Mouse (Mus musculus) neural tube, embryonic 14.5 days (tissue): ENCODE results near the gene Gm29427. TPM values are rescaled to one million over a fixed set of nuclear protein-coding genes. Genes with fewer than 3 reads are reported as not detected.
A peak's percentile ranks its signal among the peaks of the same experiment; 100 is the strongest.

Experiments used
- ATAC-seq: fragments of 200-750 bp; cut with Nextera tagmentation; 2 replicates; pipeline ENCODE4 v1.8.0; 2017; ENCODE audit warnings: low read depth, mild to moderate bottlenecking, moderate TSS enrichment, moderate library complexity
- H3K27ac ChIP-seq: fragments of 300-500 bp; sonication (generic); 2 replicates; pipeline ENCODE4 v1.5.1; 2014; ENCODE audit warnings: low read depth, mild to moderate bottlenecking, control low read depth, low read length, moderate library complexity, mixed read lengths
- H3K27me3 ChIP-seq: fragments of 300-500 bp; sonication (generic); 2 replicates; pipeline ENCODE4 v1.6.1; 2014; ENCODE audit warnings: low read length; ENCODE audit not compliant: control insufficient read depth, insufficient read depth
- H3K36me3 ChIP-seq: fragments of 300-500 bp; sonication (generic); 2 replicates; pipeline ENCODE4 v1.6.1; 2014; ENCODE audit warnings: low read length, mixed read lengths; ENCODE audit not compliant: control insufficient read depth, insufficient read depth
- H3K4me1 ChIP-seq: fragments of 300-500 bp; sonication (generic); 2 replicates; pipeline ENCODE4 v1.6.1; 2014; ENCODE audit warnings: low read length; ENCODE audit not compliant: control insufficient read depth, insufficient read depth
- H3K4me2 ChIP-seq: fragments of 300-500 bp; sonication (generic); 2 replicates; pipeline ENCODE4 v1.6.1; 2014; ENCODE audit warnings: mild to moderate bottlenecking, low read depth, low read length, control low read depth
- H3K4me3 ChIP-seq: fragments of 300-500 bp; sonication (generic); 2 replicates; pipeline ENCODE4 v1.5.1; 2014; ENCODE audit warnings: low read depth, low read length, control low read depth, mixed read lengths
- H3K9ac ChIP-seq: fragments of 300-500 bp; sonication (generic); replicated peaks from 2 replicates; pipeline ENCODE4 v1.6.1; 2014; ENCODE audit warnings: low read depth, mild to moderate bottlenecking, control low read depth, low read length, mixed read lengths
- H3K9me3 ChIP-seq: fragments of 300-500 bp; sonication (generic); 2 replicates; pipeline ENCODE4 v1.6.1; 2016; ENCODE audit warnings: low read length; ENCODE audit not compliant: control insufficient read depth
- WGBS: fragments of 180-500 bp; shearing (Covaris S2); extraction: QIAGEN DNeasy Blood & Tissue Kit; methylation state at CpG from one replicate; pipeline ENCODE4 v1.1.7; 2014; 5-methylcytosine and 5-hydroxymethylcytosine counted together
- polyA plus RNA-seq: library from polyadenylated mRNA; unstranded; fragments of >200 nt; fragmentation: Nextera tagmentation; extraction: Ambion mirVana; gene quantifications from 2 replicates; pipeline ENCODE4 v1.2.1, GENCODE M21; 2014

The Gm29427 gene
- polyA plus RNA-seq, 1 experiment from 2014 or later = not detected

DNA sequence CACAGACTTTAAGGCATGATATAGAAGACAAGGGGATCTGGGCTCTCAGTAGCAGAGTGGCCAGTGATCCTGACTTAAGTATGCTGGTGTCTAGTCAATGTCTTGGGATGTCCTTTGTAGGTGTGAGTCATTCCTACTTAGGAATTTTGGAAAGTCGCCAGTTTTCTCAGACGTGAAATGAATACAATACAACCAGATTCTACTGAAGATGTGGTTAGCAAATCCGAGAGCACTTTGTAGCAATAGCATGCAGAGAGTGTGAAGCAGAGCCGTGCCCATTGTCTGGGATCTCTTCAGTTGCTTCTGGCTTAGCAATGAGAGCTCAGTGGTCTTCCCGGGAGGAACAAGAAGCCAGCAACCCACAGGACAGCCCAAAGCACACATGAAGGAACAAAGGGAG, 18.9 kb upstream of the Gm29427 start:
- no peak overlapping the region for H3K27ac ChIP-seq
- H3K4me3 ChIP-seq = no peak overlapping the region
- 77% methylated on average over 5 of the region's 5 CpGs for WGBS
- no peaks in the 10 kb centered on the region for H3K9me3 ChIP-seq
- H3K4me1 ChIP-seq = no peaks in the 10 kb centered on the region
- H3K36me3 ChIP-seq = no peaks in the 10 kb centered on the region
- no peak overlapping the region for H3K9ac ChIP-seq
- no peak overlapping the region for H3K4me2 ChIP-seq
- no peaks in the 10 kb centered on the region for H3K27me3 ChIP-seq
- ATAC-seq = no peak

DNA sequence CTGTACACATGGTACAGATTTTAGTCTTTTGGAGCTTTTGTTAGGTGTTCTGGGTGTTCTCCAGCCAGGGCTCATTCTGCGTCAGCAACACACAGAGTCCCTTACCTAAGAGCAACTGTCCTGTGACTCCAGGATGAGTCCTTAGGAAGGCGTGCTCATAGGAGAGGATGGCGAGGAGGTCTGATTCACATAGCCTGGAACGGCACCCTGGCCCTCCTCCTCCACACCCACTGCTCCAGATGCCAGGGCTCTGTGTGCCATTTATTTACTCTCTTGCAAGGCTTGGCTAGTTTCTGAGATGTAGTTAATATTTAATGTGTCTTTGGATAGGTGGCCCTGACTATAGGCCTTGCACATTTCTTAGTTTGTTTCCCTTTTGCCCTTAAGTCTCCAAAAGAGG, 18.1 kb upstream of the Gm29427 start:
- Histone ChIP-seq H3K9ac (no peak overlapping the region), H3K4me3 (no peak overlapping the region), H3K4me2 (no peak overlapping the region), H3K27me3 (no peaks in the 10 kb centered on the region), H3K36me3 (no peaks in the 10 kb centered on the region), H3K27ac (no peak overlapping the region), H3K4me1 (no peaks in the 10 kb centered on the region), H3K9me3 (no peaks in the 10 kb centered on the region)
- ATAC-seq = no peak
- 88% methylated on average over 4 of the region's 4 CpGs for WGBS

DNA sequence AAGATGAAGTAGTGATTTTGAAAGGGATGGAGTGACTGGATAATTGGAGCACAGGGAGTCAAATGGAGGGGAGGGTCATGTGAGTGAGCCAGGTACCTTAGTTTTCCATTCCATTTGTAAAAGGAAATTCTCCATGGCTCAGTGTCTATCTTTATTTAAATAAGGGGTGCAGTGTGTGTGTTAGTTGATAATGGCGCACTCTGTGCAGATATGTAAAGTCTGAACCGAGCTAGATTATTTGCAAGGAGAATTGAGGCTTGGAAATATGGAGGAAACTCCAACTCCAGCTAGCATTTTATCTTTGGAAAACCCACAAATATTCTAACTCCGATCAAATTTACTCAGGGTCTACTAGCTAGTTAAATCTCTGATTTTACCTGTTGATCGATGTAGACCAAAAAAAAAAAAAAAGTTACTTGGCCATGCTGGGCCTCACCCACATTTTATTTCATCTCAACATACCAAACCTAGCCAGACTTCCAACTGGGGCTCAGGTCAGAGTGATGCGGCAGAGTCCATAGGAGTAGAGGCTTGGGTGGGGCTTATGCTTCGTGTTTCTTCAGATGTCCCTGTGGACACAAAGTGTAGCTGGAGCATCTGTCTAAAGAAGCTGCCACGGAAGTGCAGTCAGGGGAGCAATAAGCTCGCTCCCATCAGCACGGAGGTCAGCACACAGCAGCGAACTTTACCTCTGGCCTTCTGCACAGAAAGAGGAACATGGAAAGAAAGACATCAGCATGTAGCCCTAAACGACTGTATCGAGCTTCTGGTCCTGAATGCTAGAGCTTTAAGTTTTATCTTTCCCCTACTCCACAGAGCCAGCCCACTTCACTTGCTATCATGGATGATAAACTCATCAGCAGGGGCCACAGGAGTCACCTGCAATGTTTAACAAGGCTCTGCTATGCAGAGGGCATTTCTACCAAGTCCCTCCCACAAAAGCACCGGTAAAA, 17.4 kb upstream of the Gm29427 start:
- H3K27me3 ChIP-seq = no peaks in the 10 kb centered on the region
- H3K36me3 ChIP-seq = no peaks in the 10 kb centered on the region
- H3K9ac ChIP-seq = no peak overlapping the region
- no peak for ATAC-seq
- H3K4me1 ChIP-seq = no peaks in the 10 kb centered on the region
- WGBS = 88% methylated on average over 13 of the region's 13 CpGs
- H3K4me2 ChIP-seq = no peak overlapping the region
- no peak overlapping the region for H3K27ac ChIP-seq
- H3K9me3 ChIP-seq = no peaks in the 10 kb centered on the region
- H3K4me3 ChIP-seq = no peak overlapping the region

GRCm38 (mm10) chr1:130731741-130732337, 16.2 kb upstream of the Gm29427 start, which contains the start of gene AA986860:
Gene AA986860 (plus strand): TSS chr1:130731976.
- H3K27me3 ChIP-seq = no peaks in the 10 kb centered on the region
- H3K4me2 ChIP-seq = no peak within 1 kb of the TSS
- no peaks in the 10 kb centered on the region for H3K4me1 ChIP-seq
- peak; percentile 56; the same call in 1 of the 2 replicates for ATAC-seq
- no peak within 1 kb of the TSS for H3K9ac ChIP-seq
- no peak within 1 kb of the TSS for H3K27ac ChIP-seq
- H3K9me3 ChIP-seq = no peaks in the 10 kb centered on the region
- H3K36me3 ChIP-seq = no peaks in the 10 kb centered on the region
- WGBS = 8% methylated on average over 10 of the region's 10 CpGs
- H3K4me3 ChIP-seq = no peak within 1 kb of the TSS

GRCm38 (mm10) chr1:130729153-130729552, 13.6 kb upstream of the Gm29427 start, which contains the start of gene Pfkfb2:
Gene Pfkfb2 (minus strand): TSS chr1:130729253.
- Histone ChIP-seq H3K36me3 (no peaks in the 10 kb centered on the region), H3K27ac (no peak within 1 kb of the TSS), H3K4me2 (no peak within 1 kb of the TSS), H3K9me3 (no peaks in the 10 kb centered on the region), H3K9ac (no peak within 1 kb of the TSS), H3K4me3 (no peak within 1 kb of the TSS), H3K4me1 (no peaks in the 10 kb centered on the region), H3K27me3 (no peaks in the 10 kb centered on the region)
- ATAC-seq = no peak
- WGBS = 86% methylated on average over 2 of the region's 2 CpGs

DNA sequence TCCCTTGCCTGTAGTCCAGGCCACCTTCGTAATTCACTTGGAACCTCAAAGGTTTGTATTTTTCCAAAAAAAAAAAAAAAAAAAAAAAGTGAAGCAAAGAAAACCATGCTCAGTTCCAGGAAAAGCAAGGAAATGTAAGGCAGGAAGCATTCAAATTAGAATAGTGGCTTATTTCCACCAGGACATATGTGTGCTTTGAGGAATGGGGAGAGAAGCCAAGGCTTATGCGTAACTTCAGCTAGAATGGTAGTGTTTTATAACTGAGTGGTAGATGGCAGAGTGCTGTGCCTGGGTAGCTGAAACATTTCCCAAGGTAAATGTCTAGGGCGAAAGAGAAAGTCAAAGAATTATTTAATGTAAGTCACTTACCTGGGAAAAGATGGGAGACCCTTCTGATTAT, 13.1 kb upstream of the Gm29427 start:
- H3K4me1 ChIP-seq = no peaks in the 10 kb centered on the region
- no peaks in the 10 kb centered on the region for H3K27me3 ChIP-seq
- ATAC-seq = no peak
- H3K9me3 ChIP-seq = no peaks in the 10 kb centered on the region
- no peak overlapping the region for H3K27ac ChIP-seq
- 93% methylated on average over 3 of the region's 3 CpGs for WGBS
- H3K4me3 ChIP-seq = no peak overlapping the region
- H3K9ac ChIP-seq = no peak overlapping the region
- no peaks in the 10 kb centered on the region for H3K36me3 ChIP-seq
- H3K4me2 ChIP-seq = no peak overlapping the region

DNA sequence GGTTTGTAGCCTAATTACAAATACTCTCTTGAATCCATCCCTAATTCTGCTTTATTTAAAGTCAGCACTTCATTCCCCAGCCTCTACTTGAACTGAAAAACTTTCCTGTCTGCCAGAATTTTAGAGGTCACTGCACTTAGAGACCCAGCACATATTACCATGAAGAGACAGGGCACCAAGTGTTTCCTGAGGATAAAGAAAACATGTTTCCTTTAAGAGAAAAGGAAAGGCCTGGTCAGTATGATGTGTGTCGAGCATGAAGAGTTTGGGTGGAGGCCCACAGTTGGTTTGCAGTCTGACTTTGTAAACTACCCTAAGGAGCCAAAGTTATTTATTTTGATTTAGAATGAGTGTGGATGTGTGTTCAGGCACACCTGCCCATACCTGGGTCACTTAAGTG, 12.5 kb upstream of the Gm29427 start:
- Histone ChIP-seq H3K9me3 (no peaks in the 10 kb centered on the region), H3K4me2 (no peak overlapping the region), H3K36me3 (no peaks in the 10 kb centered on the region), H3K27ac (no peak overlapping the region), H3K4me1 (no peaks in the 10 kb centered on the region), H3K9ac (no peak overlapping the region), H3K4me3 (no peak overlapping the region), H3K27me3 (no peaks in the 10 kb centered on the region)
- WGBS = 82% methylated on average over 1 of the region's 1 CpGs
- no peak for ATAC-seq

- H3K9ac ChIP-seq = no peak overlapping the region
- no peaks in the 10 kb centered on the region for H3K36me3 ChIP-seq
- H3K27me3 ChIP-seq = no peaks in the 10 kb centered on the region
- H3K9me3 ChIP-seq = no peaks in the 10 kb centered on the region
- H3K4me3 ChIP-seq = no peak overlapping the region
- H3K4me2 ChIP-seq = no peak overlapping the region
- 58% methylated on average over 2 of the region's 2 CpGs for WGBS
- ATAC-seq = no peak
- no peak overlapping the region for H3K27ac ChIP-seq
- no peaks in the 10 kb centered on the region for H3K4me1 ChIP-seq
Observed at GRCm38 (mm10) chr1:130726396-130726795, 10.8 kb upstream of the Gm29427 start.

GRCm38 (mm10) chr1:130724206-130724605, 8.6 kb upstream of the Gm29427 start:
- Histone ChIP-seq H3K36me3 (no peaks in the 10 kb centered on the region), H3K4me1 (no peaks in the 10 kb centered on the region), H3K27me3 (no peaks in the 10 kb centered on the region), H3K4me2 (no peak overlapping the region), H3K27ac (no peak overlapping the region), H3K9me3 (no peaks in the 10 kb centered on the region), H3K9ac (no peak overlapping the region), H3K4me3 (no peak overlapping the region)
- 93% methylated on average over 5 of the region's 5 CpGs for WGBS
- ATAC-seq = no peak
